Mouse (Mus musculus) hematopoietic stem cell, adult 5-6 weeks (primary cell): Measurements from ENCODE around the gene Kctd2. TPM values are rescaled to one million over a fixed set of nuclear protein-coding genes. Genes with fewer than 3 reads are reported as not detected.
"Not testable (repeated sequence)": the region's sequence is repeated elsewhere in the genome, so short reads cannot be mapped to it uniquely, and the experiment has no call there.

Experiments
- ATAC-seq, 2 experiments: fragments of 125-278 bp in 1 of 2; replicated peaks in 1 of 2; 2 replicates each; pipeline ENCODE4 v1.8.0; 2016 to 2017; ENCODE audit warnings: inconsistent platforms in 2 of 2, mild to moderate bottlenecking in 2 of 2, moderate number of reproducible peaks in 2 of 2, low read depth in 1 of 2, moderate TSS enrichment in 1 of 2; ENCODE audit not compliant: low FRiP score in 2 of 2, poor library complexity in 2 of 2, severe bottlenecking in 2 of 2, insufficient read depth in 1 of 2, low TSS enrichment in 1 of 2
- total RNA-seq: library from RNA; stranded (forward); fragments of 172-1452, 232-1000 nt; gene quantifications from 2 replicates; pipeline ENCODE4 v1.2.3, GENCODE M21; 2017

The Kctd2 gene
- 15.0 and 22.1 TPM in 2 replicates for total RNA-seq

GRCm38 (mm10) chr11:115419531-115420237, at the start of gene Kctd2, which contains the start of gene Atp5h:
TSS of gene Kctd2 (plus strand) at chr11:115420128.
TSS of gene Atp5h (minus strand) at chr11:115419962.
- ATAC-seq, result peak; percentile 99

- no peak for ATAC-seq
Measured at GRCm38 (mm10) chr11:115370368-115370767, 49.6 kb upstream of the Kctd2 start.

DNA sequence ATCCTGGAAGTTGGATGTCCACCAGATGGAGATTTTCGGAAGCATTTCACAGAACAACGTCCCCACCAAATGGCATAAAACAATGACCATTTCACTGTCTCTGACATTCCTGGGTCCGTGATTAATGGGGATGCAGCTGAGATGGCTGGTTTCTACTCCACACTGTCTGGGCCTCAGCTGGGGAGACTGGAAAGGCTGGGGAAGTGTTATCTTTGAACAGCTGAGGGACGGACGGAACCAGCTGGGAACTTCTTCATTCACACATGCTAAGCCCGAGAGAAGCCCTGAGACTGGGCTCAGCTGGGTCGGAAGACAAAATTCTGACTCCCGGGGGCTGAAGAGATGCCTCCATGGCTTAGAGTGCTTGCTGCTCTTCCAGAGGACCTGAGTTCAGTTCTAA, 48.6 kb upstream of the Kctd2 start:
- no peak for ATAC-seq

- no peak for ATAC-seq
Measured at GRCm38 (mm10) chr11:115372015-115372414, 47.9 kb upstream of the Kctd2 start.

DNA sequence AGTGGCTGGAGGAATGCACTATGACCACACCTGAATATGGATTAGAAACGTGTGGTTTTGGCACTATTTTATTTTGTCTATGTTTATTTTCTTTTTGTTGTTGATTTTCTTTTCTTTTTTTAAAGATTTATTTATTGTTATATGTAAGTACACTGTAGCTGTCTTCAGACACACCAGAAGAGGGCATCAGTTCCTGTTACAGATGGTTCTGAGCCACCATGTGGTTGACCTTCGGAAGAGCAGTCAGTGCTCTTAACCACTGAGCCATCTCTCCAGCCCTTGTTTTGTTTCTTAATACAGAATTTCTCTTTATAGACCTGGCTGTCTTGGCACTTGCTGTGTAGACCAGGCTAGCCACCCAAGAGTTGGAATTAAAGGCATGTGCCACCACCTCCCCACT, 47.2 kb upstream of the Kctd2 start:
- ATAC-seq, result no peak

- peak; percentile 34 to 71; a peak in 3 of 4 replicates for ATAC-seq
Measured at GRCm38 (mm10) chr11:115373805-115374694, 45.9 kb upstream of the Kctd2 start.

GRCm38 (mm10) chr11:115374695-115375425, 45.1 kb upstream of the Kctd2 start:
- no peak for ATAC-seq

DNA sequence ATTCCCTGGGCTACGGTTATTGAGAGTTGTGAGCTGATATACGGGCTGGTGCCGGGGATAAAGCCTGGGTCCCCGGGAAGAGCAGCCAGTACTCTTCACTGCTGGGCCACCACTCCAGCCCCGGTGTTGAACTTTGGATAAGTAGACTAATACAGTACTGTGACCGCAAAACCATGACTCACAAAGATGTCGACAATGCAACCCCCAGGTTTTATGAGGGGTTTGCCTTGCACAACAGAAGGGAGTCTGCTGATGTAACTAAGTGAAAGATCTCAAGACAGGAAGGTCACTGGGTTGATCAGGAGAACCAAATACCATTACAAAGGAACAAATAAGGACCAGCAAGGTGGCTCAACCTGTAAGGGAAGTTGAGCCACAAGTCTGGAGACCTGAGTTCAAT, 43.2 kb upstream of the Kctd2 start:
- no peak for ATAC-seq

- no peak for ATAC-seq
Measured at GRCm38 (mm10) chr11:115377254-115377653, 42.7 kb upstream of the Kctd2 start.

DNA sequence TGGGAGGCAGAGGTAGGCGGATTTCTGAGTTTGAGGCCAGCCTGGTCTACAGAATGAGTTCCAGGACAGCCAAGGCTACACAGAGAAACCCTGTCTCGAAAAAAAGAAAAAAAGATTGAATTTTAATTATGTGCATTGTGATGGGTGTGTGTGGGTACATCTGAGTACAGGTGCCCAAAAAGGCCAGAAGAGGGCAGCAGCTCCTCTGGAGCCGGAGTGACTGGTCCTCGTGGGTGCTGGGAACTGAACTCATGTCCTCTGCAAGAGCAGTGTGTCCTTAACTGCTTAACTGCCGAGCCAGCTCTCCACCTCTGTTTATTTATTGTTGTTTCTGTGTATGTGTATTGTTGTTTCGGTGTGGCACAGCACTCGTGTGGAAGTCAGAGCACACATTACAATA, 42.1 kb upstream of the Kctd2 start:
- no peak for ATAC-seq

DNA sequence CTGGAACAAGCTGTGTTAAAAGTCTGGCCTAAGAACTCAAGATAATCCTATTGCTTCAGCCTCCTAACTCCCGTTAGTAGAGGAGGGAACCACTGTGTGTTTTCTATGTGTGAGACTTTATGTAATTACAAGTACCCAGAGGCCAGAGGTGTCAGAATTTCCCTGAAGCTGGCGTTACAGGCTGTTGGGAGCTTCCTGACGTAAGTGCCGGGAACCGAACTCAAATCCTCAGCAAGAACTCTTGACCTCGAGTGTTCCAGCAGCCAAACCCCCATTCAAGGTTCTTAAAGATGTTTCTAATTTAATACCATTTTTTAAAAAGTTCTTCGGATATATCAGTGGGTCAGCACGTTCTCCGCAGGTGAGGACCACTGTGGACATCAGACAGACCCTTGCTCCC, 38.7 kb upstream of the Kctd2 start:
- no peak for ATAC-seq

GRCm38 (mm10) chr11:115381743-115382539, 38.0 kb upstream of the Kctd2 start, which contains the start of gene Cdr2l:
TSS of gene Cdr2l (plus strand) at chr11:115381916.
- 0 out of 4 replicates have a peak, but pooled peaks of 1 of the 2 experiments have one; percentile 40 for ATAC-seq

GRCm38 (mm10) chr11:115382891-115383290, 37.0 kb upstream of the Kctd2 start:
- no peak for ATAC-seq

DNA sequence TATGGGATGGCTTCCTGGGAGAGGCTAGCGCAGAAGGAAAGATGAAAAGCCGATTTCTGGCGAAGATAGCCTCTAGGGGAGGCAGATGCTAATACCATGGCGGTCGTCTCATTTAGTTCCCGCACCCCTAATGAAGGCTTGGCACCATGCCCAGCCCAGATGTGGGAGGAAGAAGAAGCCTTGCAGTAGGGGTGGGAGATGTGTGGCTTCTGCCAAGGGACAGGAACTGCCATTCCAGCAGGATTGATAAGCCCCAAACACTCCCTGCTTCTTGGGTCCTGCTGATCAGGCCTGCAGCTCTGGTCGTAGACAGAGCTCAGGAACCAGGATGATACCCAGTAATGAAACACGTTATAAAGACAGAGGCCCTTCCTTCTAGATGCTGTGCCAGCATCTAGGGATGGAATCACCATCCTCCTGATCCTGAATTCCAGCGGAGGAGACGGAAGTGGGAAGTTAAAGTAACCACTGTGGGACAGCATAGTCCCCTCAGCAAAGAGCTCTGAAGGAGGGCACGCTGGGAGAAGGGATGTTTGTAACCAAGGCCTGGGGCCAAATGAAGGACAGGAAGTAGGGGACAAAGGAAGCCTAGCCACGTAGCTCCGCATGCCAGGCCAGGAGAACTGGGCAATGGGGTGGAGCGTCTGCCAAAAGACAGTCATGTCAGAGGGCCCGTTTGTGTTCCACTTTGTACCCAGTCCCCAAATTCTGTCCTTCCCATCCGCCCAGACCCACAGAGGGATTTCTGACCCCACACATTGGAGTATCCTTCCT, 36.0 kb upstream of the Kctd2 start:
- no peak for ATAC-seq

DNA sequence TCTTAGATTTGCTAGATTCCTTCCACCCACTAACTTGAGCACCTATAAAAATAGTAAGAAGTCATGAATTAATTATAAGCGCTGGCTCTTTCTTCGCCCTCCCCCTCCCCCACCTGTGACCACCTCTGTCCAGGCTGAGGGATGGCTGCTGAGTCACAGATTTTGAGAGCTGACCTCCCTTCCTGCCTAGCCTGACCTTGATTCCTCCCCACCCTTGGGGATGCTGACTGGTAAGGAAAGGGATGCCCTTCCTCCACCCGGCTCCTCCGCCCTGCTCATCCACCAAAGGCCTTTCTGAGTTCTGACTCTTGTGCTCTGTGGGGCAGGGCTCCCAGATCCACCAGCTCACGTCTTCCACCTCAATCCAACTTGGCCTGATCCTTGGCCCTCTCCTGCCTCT, 35.3 kb upstream of the Kctd2 start:
- no peak for ATAC-seq

DNA sequence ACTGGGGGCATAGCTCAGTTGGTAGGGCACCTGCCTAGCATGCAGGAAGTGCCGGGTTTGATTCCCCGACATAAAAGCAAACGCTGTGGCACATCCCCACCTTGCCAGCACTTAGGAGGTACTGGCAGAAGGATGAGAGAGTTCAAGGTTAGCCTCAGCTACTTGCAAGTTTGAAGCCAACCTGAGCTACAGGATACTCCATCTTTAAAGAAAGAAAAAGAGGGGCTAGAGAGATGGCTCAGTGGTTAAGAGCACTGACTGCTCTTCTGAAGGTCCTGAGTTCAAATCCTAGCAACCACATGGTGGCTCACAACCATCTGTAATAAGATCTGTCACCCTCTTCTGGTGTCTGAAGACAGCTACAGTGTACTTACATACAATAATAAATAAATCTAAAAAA, 33.1 kb upstream of the Kctd2 start:
- not testable (repeated sequence) for ATAC-seq
